Mouse (Mus musculus) left cerebral cortex, adult 6 months (tissue): ENCODE measurements around the gene Tigit. TPM values are rescaled to one million over a fixed set of nuclear protein-coding genes. Genes with fewer than 3 reads are reported as not detected.

Source experiments
- long read RNA-seq, 2 experiments: library from polyadenylated mRNA; unstranded; transcript quantifications; one replicate each; pipeline ENCODE4 v2.0.0; 2019 to 2020
- polyA plus RNA-seq: library from polyadenylated mRNA; unstranded; fragments of <200 nt; fragmentation: Nextera tagmentation; gene quantifications from 2 replicates; pipeline ENCODE4 v1.2.3, GENCODE M21; 2021

Gene Tigit
- polyA plus RNA-seq: not detected in 2 replicates
- long read RNA-seq, experiment 1: 0 reads
- long read RNA-seq, experiment 2: 0 reads

GRCm38 (mm10) chr16:43663978-43664579, at the start of gene Tigit:
TSS of gene Tigit (minus strand) at chr16:43664146.

Other genes starting within 250 kb of the Tigit start
- gene Drd3, start 89.9 kb upstream of the Tigit start, polyA plus RNA-seq: 0.10 TPM in 1 of 2 replicates, not detected in the other
- gene Ccdc191, start 225.7 kb upstream of the Tigit start, polyA plus RNA-seq: 4.7 and 6.1 TPM in 2 replicates